Comparison of ENCODE assay signal across 16 mouse cellular contexts in genomic region chr13:70761312-70761711, GRCm38 (mm10).
"Had no signal": no experiment of that assay in that cellular context is flagged by ENCODE, and none has a peak within 500 bp of the region (broad histone marks: within the 10 kb centered on the region; RNA-seq: fewer than 3 reads in every experiment).

No protein-coding gene starts in this region.

- H3K9me3 ChIP-seq: neural tube, embryonic 13.5 days; neural tube, embryonic 15.5 days; stomach, embryonic 15.5 days had no signal

- H3K4me1 ChIP-seq: neural tube, embryonic 13.5 days; neural tube, embryonic 15.5 days; stomach, embryonic 15.5 days had no signal

- H3K27ac ChIP-seq: neural tube, embryonic 13.5 days; neural tube, embryonic 15.5 days; stomach, embryonic 15.5 days; stomach, postnatal 0 days had no signal

- H3K36me3 ChIP-seq: neural tube, embryonic 13.5 days; stomach, embryonic 15.5 days had no signal

- DNase-seq: retina, postnatal 1 day; right cerebral cortex, adult 18-20 months; right cerebral cortex, postnatal 14 days; right cerebral cortex, postnatal 25 days; right cerebral cortex, postnatal 4 days; spleen, adult 18-20 months; thymus, adult 18-20 months; thymus, adult 2 months; thymus, postnatal 14 days; thymus, postnatal 25 days; thymus, postnatal 36 days; thymus, postnatal 4 days had no signal

- H3K4me3 ChIP-seq: neural tube, embryonic 13.5 days; neural tube, embryonic 15.5 days; stomach, embryonic 15.5 days had no signal

- H3K27me3 ChIP-seq: neural tube, embryonic 13.5 days; neural tube, embryonic 15.5 days; stomach, embryonic 15.5 days had no signal
